Mouse (Mus musculus): Measurements from ENCODE around the gene Gm42674. TPM values are rescaled to one million over a fixed set of nuclear protein-coding genes. Genes with fewer than 3 reads are reported as not detected.
A peak's percentile ranks its signal among the peaks of the same experiment; 100 is the strongest.

The Gm42674 gene
- total RNA-seq, 2 experiments from 2014 or later, result not detected

- no peak for DNase-seq (ENCODE audit: low spot score in 2 of 2)
Measured at GRCm38 (mm10) chr3:90621552-90621951, 19.8 kb downstream of the Gm42674 start.

- peak; percentile 32 to 43 for DNase-seq (ENCODE audit: low spot score in 2 of 2)
Measured at GRCm38 (mm10) chr3:90623435-90624071, 21.8 kb downstream of the Gm42674 start.

- no peak for DNase-seq (ENCODE audit: low spot score in 2 of 2)
Measured at GRCm38 (mm10) chr3:90625496-90625895, 23.8 kb downstream of the Gm42674 start.

- DNase-seq (ENCODE audit: low spot score in 2 of 2), result no peak
Measured at GRCm38 (mm10) chr3:90626266-90627021, 24.7 kb downstream of the Gm42674 start.

GRCm38 (mm10) chr3:90627366-90627765, 25.7 kb downstream of the Gm42674 start:
- DNase-seq (ENCODE audit: low spot score in 2 of 2), result no peak

GRCm38 (mm10) chr3:90627807-90628206, 26.1 kb downstream of the Gm42674 start:
- DNase-seq (ENCODE audit: low spot score in 2 of 2), result no peak

GRCm38 (mm10) chr3:90629298-90629697, 27.6 kb downstream of the Gm42674 start:
- no peak for DNase-seq (ENCODE audit: low spot score in 2 of 2)

- no peak for DNase-seq (ENCODE audit: low spot score in 2 of 2)
Measured at GRCm38 (mm10) chr3:90631984-90632383, 30.3 kb downstream of the Gm42674 start.

GRCm38 (mm10) chr3:90638511-90639275, 37.0 kb downstream of the Gm42674 start:
- no peak for DNase-seq (ENCODE audit: low spot score in 2 of 2)

DNA sequence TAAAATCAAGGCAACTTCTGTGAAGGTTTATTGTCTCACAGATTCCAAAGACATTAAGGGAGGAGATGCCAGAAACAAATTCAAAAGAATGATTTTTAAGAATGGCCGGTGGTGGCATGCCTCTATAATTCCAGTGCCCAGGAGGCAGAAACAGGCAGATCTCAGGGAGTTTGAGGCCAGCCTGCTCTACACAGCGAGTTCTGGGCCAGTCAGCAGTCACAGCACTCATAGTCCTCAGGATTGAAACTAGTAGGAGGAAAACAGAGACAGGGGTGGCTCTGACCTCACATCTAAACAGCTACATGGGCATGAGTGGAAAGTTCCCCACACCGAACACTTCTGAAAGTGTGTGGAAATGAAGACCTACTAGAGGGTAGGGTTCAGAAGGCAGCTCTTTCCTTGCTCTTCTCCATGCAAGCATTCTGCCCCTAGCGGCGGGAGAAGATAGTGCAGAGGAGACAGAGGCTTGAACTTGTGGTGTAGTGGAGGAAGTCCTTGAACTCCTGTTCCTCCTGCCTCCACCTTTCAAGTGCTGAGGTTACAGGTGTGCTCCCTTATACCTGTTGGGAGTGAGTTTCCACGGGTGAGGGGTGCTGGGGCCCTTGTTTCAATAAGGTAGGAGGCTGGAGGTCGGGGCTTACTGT, 37.9 kb downstream of the Gm42674 start:
- DNase-seq (ENCODE audit: low spot score in 2 of 2), result no peak

DNA sequence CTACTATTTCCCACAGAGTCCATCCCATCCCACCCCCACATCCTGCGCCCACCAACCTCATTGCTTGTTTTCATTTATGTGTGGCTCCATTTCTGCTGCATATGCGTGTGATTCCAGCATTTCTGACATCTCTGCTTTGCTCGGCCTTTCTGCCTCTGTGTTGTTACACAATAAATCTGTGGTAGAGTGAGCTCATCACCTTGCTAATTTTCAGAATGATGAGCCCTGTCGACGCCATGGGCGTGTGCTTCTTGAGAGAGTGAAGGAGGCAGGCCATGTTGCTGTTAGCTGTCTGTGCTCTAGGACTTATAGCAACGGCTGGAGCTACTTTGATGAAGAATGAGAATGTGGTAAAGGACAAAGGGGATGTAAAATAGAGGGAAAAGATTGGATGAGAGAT, 39.3 kb downstream of the Gm42674 start:
- no peak for DNase-seq (ENCODE audit: low spot score in 2 of 2)

- peak in 1 of 2 experiments; percentile 29 for DNase-seq (ENCODE audit: low spot score in 2 of 2)
Measured at GRCm38 (mm10) chr3:90644220-90644619, 42.5 kb downstream of the Gm42674 start.

DNA sequence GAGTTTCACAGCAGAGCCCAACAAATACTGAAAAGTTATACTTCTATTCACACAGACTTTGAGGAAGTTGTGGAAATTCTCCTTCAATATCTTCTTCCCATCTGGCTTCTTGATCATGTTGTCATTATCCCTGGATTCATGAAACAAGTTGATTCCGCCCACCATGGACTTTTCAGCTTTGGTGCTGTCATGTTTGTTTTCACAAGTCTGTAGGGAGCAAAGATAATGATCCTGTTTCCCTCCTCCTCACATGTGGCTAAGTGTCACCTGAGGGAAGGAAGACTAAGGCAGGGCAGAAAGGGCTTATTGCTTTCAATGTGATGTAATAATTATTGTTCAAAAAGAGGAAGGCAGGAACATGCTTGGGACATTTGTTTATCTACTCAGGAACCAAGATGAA, 45.6 kb downstream of the Gm42674 start:
- no peak for DNase-seq (ENCODE audit: low spot score in 2 of 2)

DNA sequence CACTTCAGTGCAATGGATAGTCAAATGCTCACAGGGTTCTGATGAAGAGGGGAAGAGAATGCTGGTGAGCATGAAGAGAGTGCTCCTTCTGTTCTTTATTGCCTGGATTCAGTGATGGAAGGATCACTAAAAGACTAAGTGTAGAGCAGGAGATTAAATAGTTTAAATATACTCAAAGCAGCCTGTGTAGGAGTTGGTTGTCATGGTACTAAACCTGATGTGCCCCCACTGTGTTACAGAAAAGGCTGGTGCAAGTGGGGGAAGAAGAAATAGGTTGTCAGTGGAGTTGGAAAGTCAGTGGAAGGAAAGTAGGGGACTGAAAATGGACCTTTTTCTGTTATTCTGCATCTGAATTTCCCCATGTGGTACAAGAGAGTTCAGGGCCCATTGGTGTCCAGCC, 47.3 kb downstream of the Gm42674 start:
- no peak for DNase-seq (ENCODE audit: low spot score in 2 of 2)

- no peak for DNase-seq (ENCODE audit: low spot score in 2 of 2)
Measured at GRCm38 (mm10) chr3:90649832-90650231, 48.1 kb downstream of the Gm42674 start.

DNA sequence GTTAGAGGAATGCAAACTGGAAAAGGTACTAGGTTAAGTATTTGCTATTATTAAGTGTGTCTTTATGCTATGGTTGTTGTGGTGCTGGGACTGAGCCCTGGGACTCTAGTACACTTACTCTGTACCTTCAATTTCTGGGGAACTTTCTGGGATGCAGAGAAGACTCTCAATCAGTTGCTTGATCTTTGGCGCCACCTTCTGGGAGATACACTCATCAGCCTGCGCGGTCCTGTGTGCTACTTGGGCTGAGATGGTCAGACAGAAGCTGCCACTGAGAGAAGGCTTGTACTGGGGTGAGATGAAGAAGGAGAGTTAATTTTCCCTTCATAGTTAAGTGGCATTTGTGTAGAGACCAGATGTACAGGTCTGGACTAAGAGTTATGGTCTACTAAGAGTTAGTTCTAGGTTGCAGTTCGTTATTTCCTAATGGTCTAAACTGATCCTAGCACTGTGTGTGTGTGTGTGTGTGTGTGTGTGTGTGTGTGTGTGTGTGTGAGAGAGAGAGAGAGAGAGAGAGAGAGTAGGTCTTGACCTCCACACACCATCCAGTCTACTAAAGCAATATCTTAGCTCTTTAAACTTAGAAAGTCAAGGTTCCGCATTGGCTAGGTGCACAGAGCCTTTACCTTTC, 51.3 kb downstream of the Gm42674 start:
- DNase-seq (ENCODE audit: low spot score in 2 of 2), result peak in 1 of 2 experiments; percentile 16

GRCm38 (mm10) chr3:90653717-90654116, 52.0 kb downstream of the Gm42674 start, which contains the start of gene S100a7a:
Gene S100a7a (plus strand): TSS chr3:90654017.
- no peak for DNase-seq (ENCODE audit: low spot score in 2 of 2)
